Mouse (Mus musculus): ENCODE data around the gene Foxk2. TPM values are rescaled to one million over a fixed set of nuclear protein-coding genes. Genes with fewer than 3 reads are reported as not detected.

The Foxk2 gene
- total RNA-seq, 2 experiments from 2014 or later, result 24.6 to 24.9 TPM

DNA sequence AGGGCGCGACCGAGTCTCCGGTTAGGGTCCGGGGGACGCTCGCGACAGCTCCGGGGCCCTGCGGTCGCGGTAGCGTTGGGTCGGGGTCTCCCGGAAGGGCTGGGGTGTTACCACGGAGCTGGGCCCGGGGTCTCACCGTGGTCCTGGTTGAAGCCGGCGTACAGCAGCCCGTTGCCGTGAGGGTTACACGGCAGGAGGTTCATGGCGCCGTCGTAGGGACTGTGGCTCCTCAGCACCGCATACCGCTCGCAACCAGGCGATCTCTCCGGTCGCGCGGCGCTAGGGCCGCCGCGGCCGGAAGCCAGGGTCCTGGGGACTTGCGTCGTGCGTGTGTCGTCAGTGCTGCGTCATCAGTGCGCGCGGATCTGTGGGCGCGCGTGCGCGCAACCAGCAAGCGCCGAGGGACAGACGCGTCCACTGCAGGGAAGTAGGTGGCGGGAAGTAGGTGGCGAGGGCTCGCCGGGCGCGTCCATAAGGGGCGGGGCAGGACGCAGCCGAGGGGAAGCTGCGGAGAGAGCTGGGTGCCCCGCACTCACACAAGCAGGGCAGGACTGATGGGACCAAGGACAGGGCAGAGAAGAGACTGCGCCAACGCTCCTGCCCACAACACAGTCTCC is 94.4 kb downstream of the Foxk2 start, which contains the start of gene Wdr45b:
TSS of gene Wdr45b (minus strand) at position 355 of the 617 bp plus-strand sequence.
- intact Hi-C loops (cut with DNase I), result loop anchor here (5.0 kb wide), 2 partner anchors 63 to 117 kb away; partner anchors contain the start of gene Narf

More for the DNA sequence above, 94.4 kb downstream of the Foxk2 start, which contains the start of gene Wdr45b:
- peak; percentile 93 to 98 for DNase-seq

Other genes starting within 250 kb of the Foxk2 start
- gene Cd7, start 220.6 kb upstream of the Foxk2 start, total RNA-seq (2021), result not detected
- gene Sectm1b, start 196.4 kb upstream of the Foxk2 start, total RNA-seq (2021), result not detected
- gene Sectm1a, start 178.8 kb upstream of the Foxk2 start, total RNA-seq (2021), result not detected
- not detected for gene Tex19.2, start 141.3 kb upstream of the Foxk2 start, total RNA-seq (2021)
- not detected for gene Tex19.1, start 113.8 kb upstream of the Foxk2 start, total RNA-seq (2021)
- 1 to 10 TPM; 1.4 to 1.5 TPM for gene Uts2r, start 99.7 kb upstream of the Foxk2 start, total RNA-seq (2021)
- 1 to 10 TPM; 6.8 to 7.5 TPM for gene Hexdc, start 55.6 kb upstream of the Foxk2 start, total RNA-seq (2021)
- gene Ogfod3, start 55.3 kb upstream of the Foxk2 start, total RNA-seq (2021), result 10 to 100 TPM; 11.0 to 12.0 TPM
- 1 to 10 TPM; 2.5 to 2.7 TPM for gene Cybc1, start 30.7 kb upstream of the Foxk2 start, total RNA-seq (2021)
- 100 to 1,000 TPM in 1 of 2 experiments, 10 to 100 TPM in 1; 94.7 to 102 TPM for gene Narf, start 22.7 kb upstream of the Foxk2 start, total RNA-seq (2021)
- 10 to 100 TPM; 16.5 to 17.9 TPM for gene Wdr45b, start 94.5 kb downstream of the Foxk2 start, total RNA-seq (2021)
- gene Rab40b, start 128.3 kb downstream of the Foxk2 start, total RNA-seq (2021), result 10 to 100 TPM in 1 of 2 experiments, 1 to 10 TPM in 1; 6.0 to 16.3 TPM
- 1 to 10 TPM; 3.2 to 3.6 TPM for gene Fn3krp, start 161.4 kb downstream of the Foxk2 start, total RNA-seq (2021)
- gene Fn3k, start 174.9 kb downstream of the Foxk2 start, total RNA-seq (2021), result 10 to 100 TPM; 14.4 to 17.6 TPM
- gene Tbcd, start 192.0 kb downstream of the Foxk2 start, total RNA-seq (2021), result 10 to 100 TPM; 12.5 to 12.7 TPM

Data from gastrocnemius, postnatal 36 days (tissue).